Mouse (Mus musculus) left cerebral cortex, adult 9 months (tissue): ENCODE data around the gene Mllt11.
A peak's percentile ranks its signal among the peaks of the same experiment; 100 is the strongest.
"Not testable (repeated sequence)": the region's sequence is repeated elsewhere in the genome, so short reads cannot be mapped to it uniquely, and the experiment has no call there.

Experiments used
- DNase-seq, 2 experiments: peaks; one replicate each; pipeline ENCODE4 v3.0.0; 2022; ENCODE audit warnings: low spot score in 2 of 2

Gene Mllt11

GRCm38 (mm10) chr3:95217255-95218134, 14.5 kb downstream of the Mllt11 start, which contains the start of gene Gabpb2:
TSS of gene Gabpb2 (minus strand) at chr3:95217916.
- peak; percentile 74 to 91 for DNase-seq

- no peak for DNase-seq
Observed at GRCm38 (mm10) chr3:95216655-95217254, 15.2 kb downstream of the Mllt11 start.

DNA sequence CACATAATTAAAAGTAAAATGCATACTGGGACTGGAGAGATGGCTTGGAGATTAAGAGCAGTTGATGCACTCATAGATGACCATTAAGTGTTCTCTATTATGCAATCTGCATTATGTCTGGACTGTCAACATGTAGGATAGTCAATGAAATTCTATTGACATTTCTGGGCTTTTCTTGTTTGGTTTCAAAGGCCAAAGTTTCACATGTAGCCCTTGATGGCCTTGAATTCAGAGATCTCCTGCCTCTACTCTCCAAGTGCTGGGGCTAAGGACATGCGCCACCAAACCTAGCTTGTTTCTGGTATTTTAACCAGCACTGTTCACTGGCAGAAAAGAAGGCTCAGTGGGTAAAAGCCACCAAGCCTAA, 18.4 kb downstream of the Mllt11 start:
- DNase-seq: no peak

DNA sequence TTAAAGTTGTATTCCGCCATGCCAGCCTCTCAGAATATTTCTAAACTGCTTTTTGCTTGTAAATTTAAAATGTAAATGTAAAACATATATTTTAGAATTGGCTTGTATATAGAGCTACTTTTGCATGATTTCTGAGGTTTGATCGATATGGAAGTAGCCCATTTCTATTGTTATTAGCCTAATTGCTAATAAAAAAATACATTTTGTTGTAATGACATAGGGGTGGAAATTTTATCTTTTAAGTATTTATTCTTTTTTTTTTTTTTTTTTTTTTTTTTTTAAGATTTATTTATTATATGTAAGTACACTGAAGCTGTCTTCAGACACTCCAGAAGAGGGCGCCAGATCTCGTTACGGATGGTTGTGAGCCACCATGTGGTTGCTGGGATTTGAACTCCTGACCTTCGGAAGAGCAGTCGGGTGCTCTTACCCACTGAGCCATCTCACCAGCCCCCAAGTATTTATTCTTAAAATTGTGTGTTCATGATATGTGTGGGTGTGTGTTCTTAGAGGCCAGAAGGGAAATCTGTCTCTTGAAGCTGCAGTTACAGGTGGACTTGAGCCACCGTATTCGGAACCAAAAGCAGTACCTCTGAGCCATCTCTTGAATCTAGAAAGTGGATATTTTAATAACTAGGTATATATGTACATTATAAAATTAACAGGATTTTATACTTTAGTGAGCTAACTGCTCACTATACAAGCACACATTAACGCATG, 18.9 kb downstream of the Mllt11 start:
- DNase-seq: not testable (repeated sequence)

DNA sequence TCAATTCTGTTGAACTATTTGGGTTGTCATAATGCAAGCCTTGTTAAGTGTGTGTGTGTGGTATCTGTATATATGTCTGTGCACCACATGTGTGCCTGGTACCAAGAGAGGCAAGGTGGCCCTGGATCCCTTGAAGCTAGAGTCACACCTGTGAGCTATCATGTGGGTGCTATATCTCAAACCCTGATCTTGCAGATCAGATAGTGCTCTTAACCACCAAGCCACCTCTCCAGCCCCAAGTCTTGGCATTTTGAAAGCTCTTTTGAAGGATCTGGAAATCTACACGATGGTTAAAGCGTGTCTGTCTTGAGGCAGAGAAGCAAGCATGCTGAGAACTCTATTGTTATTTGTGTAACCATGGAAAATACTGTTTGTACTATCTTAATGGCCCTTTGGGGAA, 21.4 kb downstream of the Mllt11 start:
- DNase-seq: no peak

DNA sequence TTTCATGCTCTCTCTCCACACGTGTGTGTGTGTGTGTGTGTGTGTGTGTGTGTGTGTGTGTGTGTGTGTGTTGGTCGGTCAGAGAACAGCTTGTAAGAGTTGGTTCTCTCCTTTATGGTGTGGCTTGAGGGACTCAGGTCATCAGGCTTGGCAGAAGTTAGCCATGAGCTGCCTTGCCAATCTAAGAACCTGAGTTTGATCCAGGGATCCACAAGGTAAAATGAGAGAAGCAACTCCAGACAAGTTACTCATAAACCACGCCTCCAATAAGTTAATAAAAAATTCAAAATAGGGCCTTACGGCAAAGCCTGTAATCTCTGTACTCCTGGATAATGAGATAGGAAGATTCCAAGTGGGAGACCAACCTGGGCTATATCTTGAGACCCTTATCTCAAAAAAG, 23.7 kb downstream of the Mllt11 start:
- no peak for DNase-seq

DNA sequence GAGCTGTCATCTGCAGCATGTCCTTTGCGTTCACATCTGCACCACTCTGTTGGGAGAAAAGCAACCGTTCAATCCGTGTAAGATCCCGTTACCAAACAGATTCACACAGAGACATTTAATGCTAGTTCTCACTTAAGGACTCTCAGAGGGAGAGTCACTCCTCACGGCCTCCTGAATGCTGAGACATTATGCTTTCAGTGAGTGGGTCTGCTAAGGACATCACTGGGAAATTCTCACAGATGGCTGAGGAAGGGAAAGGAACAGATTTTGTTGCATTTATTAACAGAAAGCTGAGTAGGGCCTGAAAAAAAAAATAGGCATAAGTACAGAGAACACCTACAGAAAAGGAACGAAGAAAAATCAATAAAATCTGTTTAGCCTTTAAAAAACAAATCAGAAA, 28.1 kb downstream of the Mllt11 start:
- peak in 1 of 2 experiments; percentile 54 for DNase-seq

- DNase-seq: no peak
Observed at GRCm38 (mm10) chr3:95200562-95200961, 31.4 kb downstream of the Mllt11 start.

- no peak for DNase-seq
Observed at GRCm38 (mm10) chr3:95200132-95200531, 31.8 kb downstream of the Mllt11 start.

DNA sequence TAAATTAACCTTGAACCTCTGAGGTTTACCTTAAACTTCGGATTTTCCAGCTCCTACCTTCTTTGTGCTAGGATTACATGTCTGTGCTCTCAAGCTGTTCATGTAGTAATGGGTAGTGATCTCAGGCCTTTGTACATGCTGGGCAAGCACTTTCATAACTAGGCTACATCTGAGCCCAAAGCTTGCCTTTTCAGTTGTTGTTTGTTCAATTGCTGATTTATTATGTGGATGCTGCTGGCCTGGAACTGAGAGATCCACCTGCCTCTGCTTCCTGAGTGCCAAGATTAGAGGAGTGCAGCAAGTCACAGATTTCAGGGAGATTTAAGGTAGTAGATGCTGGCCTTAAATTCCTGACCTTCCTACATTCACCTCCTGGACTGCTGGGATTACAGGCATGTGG, 32.9 kb downstream of the Mllt11 start:
- DNase-seq: no peak

DNA sequence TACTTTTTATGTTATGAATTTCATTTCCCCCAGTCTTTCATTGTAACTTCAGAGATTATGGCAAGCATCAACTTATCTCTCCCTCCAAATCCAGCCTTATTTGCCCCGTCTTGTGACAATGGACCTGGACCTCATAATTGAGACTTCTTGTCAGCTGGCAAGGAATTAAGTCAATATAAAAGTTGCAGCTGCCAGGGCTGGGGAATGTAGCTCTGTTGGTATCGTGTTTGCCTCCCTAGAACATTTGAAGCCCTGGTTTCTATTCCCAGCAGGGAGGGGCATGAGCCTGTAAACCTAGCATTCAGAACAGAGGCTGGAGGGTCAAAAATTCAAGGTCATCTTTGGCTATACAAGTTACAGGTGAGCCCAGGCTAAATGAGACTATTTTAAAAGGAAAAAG, 36.2 kb downstream of the Mllt11 start:
- DNase-seq: no peak

DNA sequence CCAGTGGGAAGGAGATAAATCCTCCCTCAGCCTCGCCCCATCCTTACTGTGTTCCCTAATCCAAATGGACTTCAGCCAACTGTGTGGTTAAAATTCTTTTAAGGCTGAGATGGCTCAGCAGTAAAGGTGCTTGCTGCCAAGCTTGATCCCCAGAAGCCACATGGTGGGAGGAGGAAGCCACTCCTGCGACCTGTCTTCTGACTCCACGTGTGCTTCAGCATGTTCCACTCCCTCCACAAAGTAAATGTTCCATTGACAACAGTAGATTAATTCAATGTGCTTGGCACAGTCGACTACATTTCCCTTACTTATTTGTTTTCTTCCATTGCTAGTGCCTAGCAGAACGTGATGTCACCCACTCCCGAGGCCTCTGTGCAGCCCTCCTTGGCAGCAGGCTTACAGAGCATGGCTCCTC, 37.2 kb downstream of the Mllt11 start:
- no peak for DNase-seq

- no peak for DNase-seq
Observed at GRCm38 (mm10) chr3:95186888-95187287, 45.1 kb downstream of the Mllt11 start.

GRCm38 (mm10) chr3:95186100-95186499, 45.9 kb downstream of the Mllt11 start:
- no peak for DNase-seq

GRCm38 (mm10) chr3:95184796-95185577, 47.0 kb downstream of the Mllt11 start:
- no peak for DNase-seq

DNA sequence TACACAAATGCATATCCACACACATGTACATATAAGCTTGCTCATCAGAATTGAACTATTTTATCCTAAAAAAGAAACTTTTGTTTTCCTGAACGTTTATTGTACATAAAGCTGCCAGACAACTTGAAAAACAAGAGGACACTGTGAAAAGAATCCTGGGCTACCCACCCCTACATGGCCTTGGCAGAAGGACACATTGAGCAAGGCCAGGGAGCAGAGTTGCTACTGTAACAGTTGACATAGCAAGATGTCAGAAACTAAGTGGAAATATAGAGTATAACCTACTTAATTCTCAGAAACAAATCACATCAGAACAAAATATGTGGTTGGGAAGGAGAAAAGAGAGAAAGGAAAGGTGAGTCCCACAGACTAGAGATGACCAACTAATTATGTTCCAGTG, 50.1 kb downstream of the Mllt11 start:
- no peak for DNase-seq

GRCm38 (mm10) chr3:95179890-95180289, 52.1 kb downstream of the Mllt11 start:
- DNase-seq: no peak

- no peak for DNase-seq
Observed at GRCm38 (mm10) chr3:95178948-95179347, 53.0 kb downstream of the Mllt11 start.

- DNase-seq: no peak
Observed at GRCm38 (mm10) chr3:95177583-95177982, 54.4 kb downstream of the Mllt11 start.

GRCm38 (mm10) chr3:95176500-95176899, 55.5 kb downstream of the Mllt11 start:
- no peak for DNase-seq

GRCm38 (mm10) chr3:95174011-95174592, 57.9 kb downstream of the Mllt11 start:
- peak in 1 of 2 experiments; percentile 79 for DNase-seq
